Mouse (Mus musculus) olfactory bulb, adult 2 months (tissue): ENCODE measurements around the gene Pomgnt1. TPM values are rescaled to one million over a fixed set of nuclear protein-coding genes. Genes with fewer than 3 reads are reported as not detected.

Experiments
- H3K27ac ChIP-seq: fragments of 200-500 bp; 2 replicates; pipeline ENCODE4 v1.5.1; 2012; ENCODE audit warnings: low read depth, low read length; ENCODE audit not compliant: insufficient read depth
- H3K4me1 ChIP-seq: fragments of 200-500 bp; 2 replicates; pipeline ENCODE4 v1.6.1; 2012; ENCODE audit warnings: low read length; ENCODE audit not compliant: control insufficient read depth, insufficient read depth
- H3K4me3 ChIP-seq: fragments of 200-500 bp; 2 replicates; pipeline ENCODE4 v1.5.1; 2012; ENCODE audit warnings: mild to moderate bottlenecking, low read depth, low read length, moderate library complexity; ENCODE audit not compliant: insufficient read depth
- CTCF ChIP-seq: fragments of 200-500 bp; IDR thresholded peaks from 2 replicates; pipeline ENCODE4 v1.5.1; 2012; ENCODE audit warnings: low read depth, mild to moderate bottlenecking, low read length, moderate library complexity; ENCODE audit not compliant: insufficient read depth
- POLR2A ChIP-seq: fragments of 200-500 bp; IDR thresholded peaks from 2 replicates; pipeline ENCODE4 v1.6.1; 2012; ENCODE audit warnings: mild to moderate bottlenecking, low read depth, low read length, moderate library complexity; ENCODE audit not compliant: insufficient read depth
- WGBS: fragments of 180-500 bp; shearing (Covaris S2); methylation state at CpG from one replicate; pipeline ENCODE4 v1.1.7; 2018; 5-methylcytosine and 5-hydroxymethylcytosine counted together
- polyA plus RNA-seq: library from polyadenylated mRNA; stranded (reverse); fragments of >200 nt; gene quantifications from 2 replicates; pipeline ENCODE4 v1.2.4, GENCODE M21; 2012; ENCODE audit warnings: low replicate concordance; ENCODE audit not compliant: missing spikeins, insufficient read depth, insufficient read length

The Pomgnt1 gene
- polyA plus RNA-seq, 1 experiment = not detected

- WGBS = 88% methylated on average over 4 of the region's 4 CpGs
Observed at GRCm38 (mm10) chr4:116133126-116133525, 9.5 kb downstream of the Pomgnt1 start.

GRCm38 (mm10) chr4:116134990-116135389 is 11.3 kb downstream of the Pomgnt1 start:
- Histone ChIP-seq H3K4me1 (peaks cover 11% of the 10 kb centered on the region), H3K4me3 (no peak overlapping the region), H3K27ac (no peak overlapping the region)
- TF ChIP-seq POLR2A (no peak), CTCF (no peak)
- 20% methylated on average over 2 of the region's 2 CpGs for WGBS

More at GRCm38 (mm10) chr4:116133126-116133525, 9.5 kb downstream of the Pomgnt1 start:
- no peak overlapping the region for H3K4me3 ChIP-seq
- peaks cover 8% of the 10 kb centered on the region for H3K4me1 ChIP-seq
- H3K27ac ChIP-seq = no peak overlapping the region
- TF ChIP-seq CTCF (no peak), POLR2A (no peak)

- H3K27ac ChIP-seq = no peak overlapping the region
- 58% methylated on average over 13 of the region's 13 CpGs for WGBS
- no peak overlapping the region for H3K4me3 ChIP-seq
- H3K4me1 ChIP-seq = peaks cover 22% of the 10 kb centered on the region
- TF ChIP-seq POLR2A = no peak
- no peak for TF ChIP-seq CTCF
Observed at GRCm38 (mm10) chr4:116137421-116137996, 13.9 kb downstream of the Pomgnt1 start.

- 62% methylated on average over 7 of the region's 7 CpGs for WGBS
- Histone ChIP-seq H3K4me1 (peaks cover 28% of the 10 kb centered on the region), H3K27ac (peak overlapping the region; percentile 80; the same call in 1 of the 2 replicates), H3K4me3 (no peak overlapping the region)
- TF ChIP-seq POLR2A = no peak
- no peak for TF ChIP-seq CTCF
Observed at GRCm38 (mm10) chr4:116140801-116141574, 17.3 kb downstream of the Pomgnt1 start.

- TF ChIP-seq POLR2A = no peak
- TF ChIP-seq CTCF = no peak
- peak overlapping the region; percentile 80; the same call in 1 of the 2 replicates for H3K27ac ChIP-seq
- no peak overlapping the region for H3K4me3 ChIP-seq
- peaks cover 26% of the 10 kb centered on the region for H3K4me1 ChIP-seq
- 85% methylated on average over 1 of the region's 1 CpGs for WGBS
Observed at GRCm38 (mm10) chr4:116141736-116142135, 18.1 kb downstream of the Pomgnt1 start.

- H3K4me3 ChIP-seq = no peak overlapping the region
- H3K27ac ChIP-seq = no peak overlapping the region
- WGBS = 86% methylated on average over 7 of the region's 7 CpGs
- no peak for TF ChIP-seq POLR2A
- no peak for TF ChIP-seq CTCF
- H3K4me1 ChIP-seq = peaks cover 23% of the 10 kb centered on the region
Observed at GRCm38 (mm10) chr4:116142269-116142668, 18.6 kb downstream of the Pomgnt1 start.

GRCm38 (mm10) chr4:116143317-116143811 is 19.7 kb downstream of the Pomgnt1 start:
- TF ChIP-seq CTCF = no peak
- no peak for TF ChIP-seq POLR2A
- Histone ChIP-seq H3K4me3 (peak overlapping the region; percentile 58), H3K4me1 (peaks cover 19% of the 10 kb centered on the region), H3K27ac (no peak overlapping the region)
- 6% methylated on average over 7 of the region's 7 CpGs for WGBS

- Histone ChIP-seq H3K27ac (no peak overlapping the region), H3K4me3 (peak overlapping the region; percentile 58), H3K4me1 (peaks cover 19% of the 10 kb centered on the region)
- peak; percentile 44; the same call in 1 of the 2 replicates for TF ChIP-seq POLR2A
- TF ChIP-seq CTCF = no peak
- WGBS = under 1% methylated on average over 47 of the region's 47 CpGs
Observed at GRCm38 (mm10) chr4:116143891-116144717, 20.5 kb downstream of the Pomgnt1 start.

GRCm38 (mm10) chr4:116149812-116150155 is 26.1 kb downstream of the Pomgnt1 start:
- Histone ChIP-seq H3K4me3 (peak overlapping the region; percentile 99), H3K4me1 (peaks cover 9% of the 10 kb centered on the region), H3K27ac (peak overlapping the region; percentile 68; the same call in 1 of the 2 replicates)
- TF ChIP-seq POLR2A (no peak), CTCF (no peak)
- 16% methylated on average over 6 of the region's 6 CpGs for WGBS
